Mouse (Mus musculus): ENCODE results near the gene Slc2a5.

The Slc2a5 gene

DNA sequence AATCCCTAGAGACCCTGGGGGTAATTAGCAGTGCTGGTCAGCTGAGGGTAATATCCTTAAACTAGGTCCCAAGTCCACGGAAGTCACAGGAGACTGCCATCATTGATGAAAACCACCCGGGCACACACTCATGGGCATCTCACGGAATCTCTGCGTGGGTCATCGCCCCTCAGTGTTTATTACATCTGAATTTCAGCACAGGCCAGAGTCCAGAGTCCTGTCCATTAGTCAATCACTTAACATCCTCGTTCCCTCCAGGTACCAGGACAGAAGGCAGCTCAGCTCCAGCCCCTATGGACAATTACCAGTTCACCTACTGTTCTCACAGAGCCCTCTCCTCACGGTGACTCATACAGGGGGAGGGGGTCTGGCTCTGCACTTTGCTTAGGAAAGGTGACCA lies 16.3 kb upstream of the Slc2a5 start:
- DNase-seq (ENCODE audit: low read depth, low spot score) = no peak

GRCm38 (mm10) chr4:150105671-150106070 lies 13.4 kb upstream of the Slc2a5 start:
- DNase-seq (ENCODE audit: low read depth, low spot score) = no peak

DNA sequence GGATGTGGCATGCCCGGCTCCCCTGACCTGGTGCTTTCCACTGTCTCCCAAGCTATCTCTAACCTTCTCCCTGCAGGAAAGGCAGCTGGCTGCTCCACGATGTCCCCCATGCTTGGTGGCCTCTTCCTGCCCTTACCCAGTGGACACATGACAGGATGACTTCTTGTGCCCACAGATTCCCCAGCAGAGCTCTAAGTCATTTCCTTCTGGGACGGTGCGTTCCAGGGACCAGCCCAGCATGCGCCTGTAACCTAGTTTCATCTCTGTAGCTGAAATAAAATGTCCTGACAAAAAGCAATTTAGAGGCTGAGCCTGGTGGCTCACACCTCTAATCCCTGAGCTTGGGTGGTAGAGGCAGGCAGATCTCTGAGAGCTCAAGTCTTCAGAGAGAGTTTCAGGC lies 12.4 kb upstream of the Slc2a5 start:
- no peak for DNase-seq (ENCODE audit: low read depth, low spot score)

DNA sequence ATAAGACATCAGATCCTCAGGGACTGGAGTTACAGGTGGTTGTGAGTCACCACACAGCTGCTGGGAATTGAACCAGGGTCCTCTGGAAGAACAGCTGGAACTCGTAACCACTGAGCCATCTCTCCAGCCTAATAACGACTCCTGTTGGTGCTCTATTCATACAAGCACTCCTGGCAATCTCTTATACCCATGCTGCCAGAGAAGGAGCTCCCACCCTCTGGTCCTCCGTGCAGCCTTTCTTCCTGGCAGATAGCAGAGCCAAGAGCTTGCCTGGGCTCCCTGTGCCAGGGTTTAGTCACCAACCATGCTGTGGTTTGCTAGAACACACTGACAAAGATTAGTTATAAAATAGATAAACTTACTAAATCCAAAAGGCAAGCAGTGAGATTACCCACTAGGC lies 9.4 kb upstream of the Slc2a5 start:
- peak; percentile 48 for DNase-seq (ENCODE audit: low read depth, low spot score)

DNA sequence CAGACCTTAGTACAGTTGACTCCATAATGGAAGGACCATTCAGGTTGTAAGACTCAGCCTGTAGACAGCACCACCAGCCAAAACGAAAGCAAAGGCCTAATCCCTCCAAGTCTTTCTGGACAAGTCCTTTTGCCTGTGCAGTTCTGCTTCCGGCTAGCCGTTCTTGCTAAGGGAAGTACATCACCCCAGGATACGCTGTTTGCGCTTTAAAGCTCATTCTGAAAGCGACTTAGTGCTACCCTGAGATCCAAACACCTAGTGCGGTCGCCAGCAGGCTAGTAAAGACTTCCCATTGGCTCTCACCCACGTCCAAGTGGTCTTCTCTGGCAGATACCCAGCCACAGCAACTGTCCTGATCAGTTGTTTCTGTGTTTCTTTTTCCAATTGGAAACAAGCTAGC lies 8.7 kb upstream of the Slc2a5 start:
- no peak for DNase-seq (ENCODE audit: low read depth, low spot score)

DNA sequence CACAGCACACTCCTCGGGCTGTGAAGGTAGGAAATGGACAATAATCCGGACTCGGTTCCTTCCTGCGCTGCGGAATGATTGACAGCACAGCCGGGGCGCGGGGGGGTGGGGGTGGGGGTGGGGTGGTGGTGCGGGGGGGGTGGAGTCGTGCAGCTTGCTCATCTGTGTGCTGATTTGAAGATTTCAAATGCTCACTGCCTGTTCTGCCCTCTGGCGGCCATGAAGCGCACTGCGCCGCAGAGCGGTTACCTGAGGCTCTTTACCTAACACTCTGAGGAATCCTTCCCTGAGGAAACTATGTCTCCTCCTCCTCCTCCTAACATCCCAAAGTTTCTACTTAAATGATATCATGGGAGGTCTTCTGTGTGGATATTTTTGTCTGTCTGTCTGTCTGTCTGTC lies 6.2 kb upstream of the Slc2a5 start:
- peak; percentile 57 for DNase-seq (ENCODE audit: low read depth, low spot score)

- no peak for DNase-seq (ENCODE audit: low read depth, low spot score)
Observed at GRCm38 (mm10) chr4:150114505-150115061, 4.5 kb upstream of the Slc2a5 start.

GRCm38 (mm10) chr4:150117311-150117710 lies 1.8 kb upstream of the Slc2a5 start:
- DNase-seq (ENCODE audit: low read depth, low spot score) = no peak

- no peak for DNase-seq (ENCODE audit: low read depth, low spot score)
Observed at GRCm38 (mm10) chr4:150118163-150118562, 920 bp upstream of the Slc2a5 start.

- no peak for DNase-seq (ENCODE audit: low read depth, low spot score)
Observed at GRCm38 (mm10) chr4:150119640-150120039, 557 bp downstream of the Slc2a5 start.

DNA sequence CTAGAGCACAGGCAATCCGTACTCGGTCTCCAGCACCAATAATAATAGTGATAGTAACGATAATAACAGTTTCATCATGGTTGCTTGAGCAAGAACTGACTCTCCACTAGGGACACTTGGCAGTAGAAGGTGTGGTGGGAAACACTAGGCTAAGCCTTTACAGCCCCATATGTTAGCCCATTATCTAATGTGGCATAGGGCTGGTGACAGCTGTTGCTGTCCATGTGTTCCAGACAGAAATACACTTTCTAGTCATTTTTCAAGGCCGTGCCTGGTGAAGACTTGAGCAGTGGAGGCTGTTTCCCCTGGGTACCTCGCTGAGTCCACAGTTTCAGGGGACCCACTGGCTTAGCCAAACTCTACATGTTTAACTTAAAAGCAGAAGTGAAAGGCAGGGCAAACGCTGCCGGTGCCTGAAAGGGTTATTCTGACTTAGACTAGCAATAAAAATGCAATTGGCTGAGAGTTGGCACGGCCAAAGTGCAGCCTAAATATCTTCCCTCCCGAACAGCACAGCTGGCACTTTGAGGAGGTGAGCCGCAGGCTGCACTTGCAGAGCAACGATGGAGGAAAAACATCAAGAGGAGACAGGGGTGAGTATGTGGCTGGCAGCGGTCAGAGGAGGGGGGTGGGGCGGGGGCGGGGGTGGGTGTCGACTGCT lies 1.2 kb downstream of the Slc2a5 start:
- DNase-seq (ENCODE audit: low read depth, low spot score) = no peak

DNA sequence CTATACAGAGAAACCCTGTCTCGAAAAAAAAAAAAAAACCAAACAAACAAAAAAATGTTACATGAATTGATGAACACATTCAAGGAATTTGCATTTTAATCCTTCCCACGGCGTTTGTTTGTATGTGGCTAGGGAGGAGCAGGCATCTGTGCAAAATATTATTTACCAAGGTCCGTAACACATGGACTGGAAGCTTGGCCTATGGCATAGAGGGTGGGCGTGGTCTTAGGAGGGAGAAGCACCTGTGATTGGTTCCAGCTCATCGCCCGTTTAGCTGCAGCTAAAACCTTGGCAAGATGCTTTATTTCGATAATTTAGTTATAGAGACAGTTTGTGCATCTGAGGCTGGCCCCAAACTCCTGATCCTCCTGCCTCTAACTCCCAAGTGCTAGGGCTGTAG lies 2.3 kb downstream of the Slc2a5 start:
- DNase-seq (ENCODE audit: low read depth, low spot score) = no peak

- DNase-seq (ENCODE audit: low read depth, low spot score) = no peak
Observed at GRCm38 (mm10) chr4:150122476-150122875, 3.4 kb downstream of the Slc2a5 start.

GRCm38 (mm10) chr4:150126373-150126772 lies 7.3 kb downstream of the Slc2a5 start:
- no peak for DNase-seq (ENCODE audit: low read depth, low spot score)

GRCm38 (mm10) chr4:150127894-150128293 lies 8.8 kb downstream of the Slc2a5 start:
- no peak for DNase-seq (ENCODE audit: low read depth, low spot score)

DNA sequence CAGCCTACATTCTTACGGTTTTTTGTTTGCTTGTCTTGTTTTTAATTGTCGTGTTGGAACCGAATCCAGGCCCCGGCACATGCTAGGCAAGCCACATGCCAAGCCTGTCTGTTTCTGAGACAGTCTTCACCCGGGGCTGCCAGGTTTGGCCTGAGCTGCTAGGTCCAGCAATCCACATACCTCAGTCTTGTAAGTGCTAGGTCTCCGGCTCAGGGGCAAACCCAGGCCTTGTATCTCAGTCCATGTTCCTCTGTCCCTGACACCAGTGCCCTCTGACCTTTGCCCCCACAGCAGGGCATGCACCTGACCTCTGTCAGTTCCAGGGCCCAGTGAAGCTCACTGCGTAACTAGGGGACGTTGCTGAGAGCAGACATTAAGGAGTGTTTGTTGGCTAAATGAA lies 9.5 kb downstream of the Slc2a5 start:
- no peak for DNase-seq (ENCODE audit: low read depth, low spot score)

- DNase-seq (ENCODE audit: low read depth, low spot score) = peak; percentile 20
Observed at GRCm38 (mm10) chr4:150130661-150131060, 11.6 kb downstream of the Slc2a5 start.

DNA sequence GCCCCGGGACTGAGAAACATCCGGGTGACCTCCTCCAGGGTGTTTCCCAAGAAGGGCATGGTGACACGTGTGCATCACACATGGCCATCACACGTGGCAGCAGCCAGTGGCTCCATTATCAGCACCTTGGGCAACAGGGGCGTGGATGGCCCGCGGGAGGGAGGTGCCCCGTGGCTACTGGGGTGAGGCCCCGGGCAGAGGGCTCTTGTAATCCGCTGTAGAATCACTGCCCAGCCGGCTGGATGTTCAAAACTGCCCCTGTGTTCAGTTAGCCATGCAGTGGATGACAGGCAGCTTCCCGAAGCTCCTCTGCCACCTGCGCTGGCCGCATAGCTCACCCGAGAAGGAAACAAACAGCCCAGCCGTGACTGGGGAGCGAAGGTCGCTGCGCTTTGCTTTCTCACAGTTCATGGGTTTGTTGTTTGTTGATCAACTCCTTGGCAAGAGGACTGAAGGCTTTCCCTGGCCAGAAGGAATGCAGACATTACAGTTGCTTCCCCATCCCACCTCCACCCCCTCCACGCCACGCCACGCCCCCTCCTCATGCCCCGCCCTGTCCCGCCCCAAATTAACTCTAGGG lies 13.7 kb downstream of the Slc2a5 start:
- no peak for DNase-seq (ENCODE audit: low read depth, low spot score)

- peak; percentile 77 for DNase-seq (ENCODE audit: low read depth, low spot score)
Observed at GRCm38 (mm10) chr4:150135254-150135653, 16.2 kb downstream of the Slc2a5 start.

DNA sequence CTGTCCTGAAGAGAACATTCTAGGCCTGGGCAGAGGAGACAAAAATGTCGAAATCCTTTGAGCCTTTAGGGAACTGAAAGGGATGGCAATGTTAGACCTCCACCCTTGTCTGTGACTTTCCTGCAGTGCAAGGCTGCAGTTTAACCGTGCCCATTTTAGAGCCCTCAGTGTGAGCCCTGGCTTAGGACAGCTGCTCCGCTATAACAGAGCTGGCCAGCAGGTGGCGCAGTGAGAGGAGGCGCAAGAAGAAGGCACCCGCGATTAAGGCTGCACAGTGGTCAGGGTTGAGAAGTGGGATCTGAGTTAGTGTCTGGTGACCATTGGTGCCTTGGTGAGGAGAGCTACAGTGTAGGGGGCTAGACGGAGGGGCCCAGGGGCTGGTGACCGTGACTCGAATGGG lies 17.6 kb downstream of the Slc2a5 start:
- peak; percentile 74 for DNase-seq (ENCODE audit: low read depth, low spot score)

GRCm38 (mm10) chr4:150137368-150138083 lies 18.4 kb downstream of the Slc2a5 start:
- no peak for DNase-seq (ENCODE audit: low read depth, low spot score)

GRCm38 (mm10) chr4:150138084-150138543 lies 19.0 kb downstream of the Slc2a5 start:
- peak; percentile 98 for DNase-seq (ENCODE audit: low read depth, low spot score)

GRCm38 (mm10) chr4:150139090-150139489 lies 20.0 kb downstream of the Slc2a5 start:
- no peak for DNase-seq (ENCODE audit: low read depth, low spot score)
